Mouse (Mus musculus): ENCODE data around the gene Cnot6. TPM values are rescaled to one million over a fixed set of nuclear protein-coding genes. Genes with fewer than 3 reads are reported as not detected.

The Cnot6 gene
- polyA plus RNA-seq (2017; shearing (Covaris generic)) = 10 to 100 TPM; 24.2 to 29.7 (median 26.8) TPM

- ATAC-seq = peak; percentile 97
These were observed at the start of gene Cnot6 for GRCm38 (mm10) chr11:49712555-49713335. Cnot6 (minus strand) TSS chr11:49712723.

- ATAC-seq = no peak
These were observed 48.6 kb upstream of the Cnot6 start for GRCm38 (mm10) chr11:49761130-49761529.

DNA sequence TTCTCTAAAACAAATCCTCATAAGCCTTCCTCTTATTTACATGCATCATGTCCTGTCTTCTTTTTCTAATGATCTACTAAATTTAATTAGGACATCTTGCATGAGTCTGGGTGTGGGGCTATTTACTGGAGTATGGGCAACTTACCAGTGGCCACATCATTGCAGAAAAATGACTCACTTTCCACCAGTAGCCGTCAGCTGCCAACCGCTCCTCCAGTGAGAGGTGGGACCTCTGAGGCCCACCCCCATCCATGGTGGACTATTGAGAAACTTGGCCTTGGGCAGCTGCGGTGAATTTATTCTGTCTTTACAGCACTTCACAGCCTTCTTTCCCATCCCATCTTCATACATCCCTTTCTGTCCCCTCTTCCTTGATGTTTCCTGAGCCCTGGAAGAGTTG, 45.6 kb upstream of the Cnot6 start:
- no peak for ATAC-seq

DNA sequence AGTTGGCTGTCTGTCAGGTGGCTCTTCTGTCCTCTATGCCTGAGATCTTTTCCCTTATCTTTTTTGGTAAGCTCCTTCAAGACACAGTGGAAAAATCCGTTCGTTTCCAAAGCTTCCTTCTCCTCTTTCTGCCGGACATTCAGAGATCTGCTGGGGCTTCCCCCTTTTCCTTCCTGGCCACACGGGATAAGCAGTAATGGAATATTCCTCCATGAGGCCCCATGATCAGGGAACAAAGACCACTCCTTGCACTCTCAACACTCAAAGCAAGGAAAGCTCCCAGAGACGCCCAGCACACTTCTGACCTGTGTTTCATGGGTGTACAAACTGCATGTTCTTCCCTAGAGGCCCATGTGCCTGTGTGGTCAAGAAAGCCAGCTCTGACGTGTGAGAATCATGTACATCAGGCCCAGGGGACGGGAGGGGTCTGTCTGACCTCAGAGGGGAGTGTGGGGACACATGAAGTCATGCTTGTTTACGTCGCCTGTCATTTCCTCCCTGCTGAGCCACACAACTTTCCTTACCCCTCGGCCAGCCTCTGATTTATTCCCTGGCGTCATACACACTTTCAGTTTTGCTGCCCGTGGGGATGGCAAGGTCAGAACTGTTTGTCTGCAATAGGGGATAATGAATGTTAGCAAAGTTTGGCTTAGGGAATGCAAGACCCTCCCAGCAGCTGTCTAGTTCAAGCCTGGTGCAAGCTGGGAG, 42.6 kb upstream of the Cnot6 start:
- ATAC-seq = no peak

DNA sequence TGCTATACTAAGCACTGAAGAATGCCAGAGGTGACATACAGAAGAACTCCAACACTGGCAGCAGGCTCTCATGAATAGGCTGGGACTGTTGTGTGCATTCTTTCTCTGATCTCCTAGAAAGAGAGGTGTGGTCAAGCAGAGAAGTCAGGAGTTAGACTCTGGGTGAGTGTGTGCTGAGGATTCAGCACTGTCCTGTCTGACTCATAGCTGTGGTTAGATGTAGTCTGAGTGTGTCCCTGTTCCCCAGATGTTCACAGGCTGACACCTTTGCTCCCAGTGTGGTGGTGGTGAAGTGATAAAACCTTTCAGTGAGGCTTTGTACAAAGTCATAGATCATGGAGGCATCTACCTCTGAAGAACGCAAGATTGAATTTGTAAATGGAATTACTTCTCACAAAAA, 34.2 kb upstream of the Cnot6 start:
- ATAC-seq = no peak

- ATAC-seq = no peak
These were observed 33.3 kb upstream of the Cnot6 start for GRCm38 (mm10) chr11:49745839-49746238.

GRCm38 (mm10) chr11:49744981-49745380, 32.5 kb upstream of the Cnot6 start:
- ATAC-seq = no peak

GRCm38 (mm10) chr11:49743634-49744033, 31.1 kb upstream of the Cnot6 start:
- ATAC-seq = no peak

- ATAC-seq = no peak
These were observed 29.7 kb upstream of the Cnot6 start for GRCm38 (mm10) chr11:49742248-49742647.

- no peak for ATAC-seq
These were observed 27.3 kb upstream of the Cnot6 start for GRCm38 (mm10) chr11:49739776-49740175.

- no peak for ATAC-seq
These were observed 26.3 kb upstream of the Cnot6 start for GRCm38 (mm10) chr11:49738659-49739406.

DNA sequence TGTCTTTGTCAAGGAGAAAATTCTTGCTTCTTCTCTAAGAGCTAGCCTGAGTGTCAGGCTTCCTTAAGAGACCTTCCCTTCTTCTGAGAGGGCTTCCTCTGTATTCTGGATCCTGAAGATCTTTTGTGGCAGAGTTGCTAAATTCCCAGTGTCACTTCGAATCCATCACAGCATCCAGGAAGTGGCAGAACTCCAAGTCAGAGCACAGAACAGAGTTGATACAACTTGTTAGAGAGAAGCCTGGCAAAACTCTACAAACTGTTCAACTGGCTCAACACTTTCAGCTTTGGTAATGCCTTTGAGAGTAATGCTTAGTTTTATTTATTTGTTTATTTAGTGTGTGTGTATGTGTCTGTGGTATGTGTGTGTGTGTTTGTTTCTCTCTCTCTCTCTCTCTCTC, 25.1 kb upstream of the Cnot6 start:
- no peak for ATAC-seq

DNA sequence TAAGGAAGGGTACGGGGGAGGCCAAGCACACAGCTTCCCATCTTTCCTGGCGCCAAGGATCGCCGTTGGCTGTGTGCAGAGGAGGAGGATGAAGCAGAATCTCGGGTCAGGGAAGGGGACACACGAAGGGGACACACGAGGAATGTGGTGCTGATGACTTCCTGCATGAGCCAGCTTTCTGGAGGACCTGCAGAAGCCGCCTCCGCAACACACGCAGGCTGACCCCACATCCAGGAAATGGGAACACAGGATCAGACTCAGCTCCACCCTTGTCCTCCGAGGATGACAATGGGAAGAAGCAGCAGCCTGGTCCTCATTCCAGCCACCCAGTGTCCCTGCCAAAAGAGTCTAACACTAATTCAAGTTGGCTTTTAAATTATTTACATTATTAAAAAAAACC, 22.2 kb upstream of the Cnot6 start:
- no peak for ATAC-seq

DNA sequence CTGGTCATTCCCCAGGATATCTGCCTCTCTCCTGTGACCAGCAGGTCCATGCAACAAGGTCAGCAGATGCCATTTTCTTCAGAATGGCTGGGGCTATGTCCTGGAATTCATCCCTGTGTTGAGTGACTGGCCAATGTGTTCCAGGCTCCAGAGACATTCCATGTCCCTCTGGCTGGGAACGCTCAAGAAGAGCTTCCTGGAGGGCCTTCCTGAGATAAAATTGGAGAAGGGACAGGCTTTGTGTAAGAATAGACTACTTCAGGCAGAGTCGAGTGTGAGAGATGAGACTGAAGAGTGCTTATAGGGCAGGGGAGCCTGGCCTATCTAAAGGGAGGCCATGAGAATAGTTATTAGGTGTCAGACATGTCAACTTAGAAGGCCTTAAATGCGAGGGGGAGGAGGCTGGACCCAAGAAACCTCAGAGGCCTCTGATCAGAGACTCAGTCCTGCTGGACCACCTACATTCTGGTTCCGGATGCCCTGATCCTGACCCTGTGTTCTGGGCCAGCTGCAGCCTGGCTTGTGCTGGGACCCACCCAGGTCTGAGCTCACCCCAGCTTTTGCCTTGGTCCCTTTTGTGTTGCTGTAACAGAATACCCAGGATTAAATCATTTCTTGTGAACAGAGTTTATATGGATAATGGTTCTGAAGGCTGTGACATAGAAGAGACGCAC, 17.9 kb upstream of the Cnot6 start:
- ATAC-seq = no peak

DNA sequence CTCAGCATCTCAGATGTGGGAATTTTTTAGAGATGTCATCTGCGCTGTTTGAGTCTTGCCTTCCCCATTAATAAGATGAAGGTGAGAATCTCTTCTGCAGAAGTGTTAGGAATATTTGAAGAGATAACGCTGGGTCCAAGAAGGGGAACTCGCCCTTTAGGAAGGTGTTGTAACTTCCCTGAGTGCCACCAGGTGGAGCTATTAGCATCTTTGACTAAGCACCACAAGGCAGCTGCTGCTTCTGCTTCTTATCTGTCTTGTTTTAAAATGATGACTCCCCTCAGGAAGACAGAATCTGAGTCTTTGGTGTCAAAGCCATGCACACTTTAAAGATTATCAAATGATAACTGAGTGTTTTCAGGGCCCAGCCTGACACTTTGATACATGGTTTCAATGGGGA, 15.4 kb upstream of the Cnot6 start:
- peak; percentile 56 for ATAC-seq

DNA sequence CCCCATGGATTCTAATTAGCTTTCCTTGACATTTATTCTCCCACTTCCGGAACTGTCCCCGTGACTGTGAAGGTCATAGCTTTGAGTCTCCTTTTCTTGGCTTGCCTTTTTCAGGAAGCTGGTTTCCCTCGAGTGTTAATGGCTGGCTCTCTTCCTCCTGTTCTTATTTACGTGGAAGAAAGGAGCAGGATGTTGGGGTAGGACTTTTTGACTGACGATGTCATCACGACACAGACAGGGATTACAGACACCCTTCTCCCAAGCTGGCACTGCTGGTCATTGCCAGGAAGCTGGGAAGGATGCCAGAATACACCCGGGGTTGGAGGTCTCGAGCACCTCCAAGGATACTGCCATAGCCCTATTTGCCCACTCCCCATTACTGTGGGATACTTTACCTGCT, 14.3 kb upstream of the Cnot6 start:
- ATAC-seq = no peak

DNA sequence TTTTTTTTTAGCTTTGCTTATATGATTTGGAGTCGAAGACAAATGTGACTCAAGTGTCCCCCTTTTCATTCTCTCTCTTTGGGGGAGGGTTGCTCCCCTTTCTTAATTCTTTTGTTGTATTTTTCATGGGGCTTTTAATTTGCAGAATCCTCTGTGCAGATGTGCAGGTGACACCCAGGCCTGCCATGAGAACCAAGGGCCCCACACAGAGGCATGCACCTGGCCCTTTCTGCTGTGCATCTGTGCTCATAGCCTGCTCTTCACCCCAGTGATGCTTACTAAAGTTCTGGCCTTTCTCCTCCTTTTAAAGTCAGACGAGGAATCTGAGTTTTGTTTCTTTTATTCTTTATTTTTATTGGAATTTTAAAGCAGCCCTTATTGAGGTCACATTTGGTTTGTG, 12.2 kb upstream of the Cnot6 start:
- ATAC-seq = no peak

GRCm38 (mm10) chr11:49723281-49723680, 10.8 kb upstream of the Cnot6 start:
- peak; percentile 4 for ATAC-seq

- peak; percentile 76 for ATAC-seq
These were observed 10.2 kb upstream of the Cnot6 start for GRCm38 (mm10) chr11:49722692-49723091.

GRCm38 (mm10) chr11:49721358-49721757, 8.8 kb upstream of the Cnot6 start:
- ATAC-seq = no peak

- ATAC-seq = peak; percentile 67
These were observed 7.1 kb upstream of the Cnot6 start for GRCm38 (mm10) chr11:49719466-49720151.

Measured in inflammation-experienced regulatory T-cells, adult 6 months (primary cell).